Mouse (Mus musculus): ENCODE results near the gene Slc26a8.

The Slc26a8 gene

DNA sequence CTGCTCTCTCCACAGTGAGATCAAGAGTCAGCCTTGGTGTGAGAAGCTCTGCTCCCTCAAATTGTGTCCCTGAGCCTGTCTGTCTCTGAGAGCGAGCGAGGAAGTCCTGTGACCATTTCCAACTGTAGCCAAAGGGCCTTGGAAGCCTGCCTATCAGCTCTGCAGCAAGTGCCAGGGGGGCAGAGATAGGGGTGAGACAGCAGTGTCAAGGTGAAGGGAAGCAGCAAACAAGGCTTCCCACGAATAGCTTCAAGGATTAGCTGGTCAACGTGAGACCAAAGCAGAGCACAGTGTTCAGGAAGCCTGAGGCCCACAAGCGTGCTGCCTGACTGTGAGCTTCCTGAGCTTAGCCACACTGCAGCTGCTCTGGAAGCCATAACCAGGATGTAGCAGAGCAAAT is 98.6 kb downstream of the Slc26a8 start:
- no peak for DNase-seq (ENCODE audit: low spot score)

GRCm38 (mm10) chr17:28590596-28590995 is 99.4 kb downstream of the Slc26a8 start:
- DNase-seq (ENCODE audit: low spot score), result no peak

DNA sequence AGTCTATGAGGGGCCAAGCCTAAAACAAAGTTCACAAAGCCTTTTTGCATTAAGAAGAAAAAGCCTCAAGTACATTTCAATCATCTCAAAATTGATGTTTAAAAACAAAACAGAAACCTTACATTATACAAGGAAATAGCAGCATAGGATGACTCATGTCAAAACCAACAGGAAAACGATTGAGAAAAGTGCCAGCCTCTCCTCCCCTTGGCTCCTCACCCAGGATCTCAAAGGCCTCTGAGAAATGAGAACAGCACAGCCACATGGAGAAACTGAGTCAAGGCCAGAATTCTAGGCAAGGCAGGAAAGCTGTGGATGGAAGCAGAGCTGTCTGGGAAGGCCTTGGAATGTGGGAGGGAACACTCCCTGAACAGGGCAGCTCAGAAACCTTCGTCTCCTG is 101.4 kb downstream of the Slc26a8 start:
- DNase-seq (ENCODE audit: low spot score), result no peak

Data from lung, postnatal 25 days (tissue).